ENCODE assay signal across 24 mouse cellular contexts in the genomic region with DNA sequence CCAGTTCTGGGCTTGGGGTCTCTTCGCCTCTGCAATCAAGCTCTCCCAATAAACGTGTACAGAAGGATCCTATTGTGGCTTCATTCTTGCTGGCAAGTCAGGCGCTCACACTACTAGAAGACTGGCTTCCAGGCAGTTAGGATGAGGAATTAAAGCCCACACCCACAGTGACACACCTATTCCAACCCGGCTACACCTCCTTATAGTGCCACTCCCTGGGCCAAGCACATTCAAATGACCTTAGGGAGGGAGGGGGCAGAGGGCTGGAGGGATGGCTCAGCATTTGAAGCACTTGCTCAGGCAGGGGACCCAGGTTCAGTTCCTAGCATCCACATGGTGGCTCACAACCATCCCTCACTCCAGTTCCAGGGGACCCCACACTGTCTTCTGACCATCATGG.
"Had no signal": no experiment of that assay in that cellular context is flagged by ENCODE, and none has a peak within 500 bp of the region (broad histone marks: within the 10 kb centered on the region; RNA-seq: fewer than 3 reads in every experiment).

No protein-coding gene starts in this region.

- H3K27me3 ChIP-seq: heart, embryonic 12.5 days; hindbrain, embryonic 13.5 days; hindbrain, embryonic 15.5 days; limb, embryonic 13.5 days; limb, embryonic 15.5 days; liver, embryonic 12.5 days had no signal

- H3K4me3 ChIP-seq: heart, adult 2 months; heart, embryonic 12.5 days; hindbrain, embryonic 10.5 days; hindbrain, embryonic 13.5 days; hindbrain, embryonic 15.5 days; layer of hippocampus, adult 2 months; limb, embryonic 13.5 days; limb, embryonic 15.5 days; liver, embryonic 12.5 days had no signal

- DNase-seq: gastrocnemius, postnatal 14 days; gastrocnemius, postnatal 36 days; heart, adult 11 months; heart, adult 2 months; heart, postnatal 10 days; heart, postnatal 4 days; kidney, adult 18-20 months; kidney, adult 8-10 months; kidney, postnatal 10 days; kidney, postnatal 25 days; kidney, postnatal 4 days; layer of hippocampus, postnatal 36 days; left cerebral cortex, postnatal 4 days had no signal

- H3K27ac ChIP-seq: heart, adult 2 months; hindbrain, embryonic 10.5 days; hindbrain, embryonic 13.5 days; hindbrain, embryonic 15.5 days; hindbrain, postnatal 0 days; layer of hippocampus, adult 2 months; limb, embryonic 13.5 days; limb, embryonic 15.5 days; liver, embryonic 12.5 days; liver, embryonic 14.5 days had no signal

- H3K4me1 ChIP-seq: heart, embryonic 12.5 days; hindbrain, embryonic 10.5 days; hindbrain, embryonic 15.5 days; limb, embryonic 13.5 days; limb, embryonic 15.5 days had no signal

- H3K9ac ChIP-seq: heart, embryonic 12.5 days; hindbrain, embryonic 13.5 days; hindbrain, embryonic 15.5 days; limb, embryonic 13.5 days; limb, embryonic 15.5 days; liver, embryonic 12.5 days; liver, embryonic 14.5 days had no signal

- H3K4me2 ChIP-seq: heart, embryonic 12.5 days; hindbrain, embryonic 13.5 days; hindbrain, embryonic 15.5 days; limb, embryonic 13.5 days; limb, embryonic 15.5 days; liver, embryonic 12.5 days had no signal

- H3K9me3 ChIP-seq: heart, embryonic 12.5 days; hindbrain, embryonic 10.5 days; hindbrain, embryonic 13.5 days; hindbrain, embryonic 15.5 days; limb, embryonic 13.5 days; limb, embryonic 15.5 days; liver, embryonic 12.5 days had no signal

- ATAC-seq: hindbrain, postnatal 0 days; intestine, postnatal 0 days; liver, embryonic 12.5 days had no signal
